Mouse (Mus musculus): ENCODE data around the gene Clnk.

DNA sequence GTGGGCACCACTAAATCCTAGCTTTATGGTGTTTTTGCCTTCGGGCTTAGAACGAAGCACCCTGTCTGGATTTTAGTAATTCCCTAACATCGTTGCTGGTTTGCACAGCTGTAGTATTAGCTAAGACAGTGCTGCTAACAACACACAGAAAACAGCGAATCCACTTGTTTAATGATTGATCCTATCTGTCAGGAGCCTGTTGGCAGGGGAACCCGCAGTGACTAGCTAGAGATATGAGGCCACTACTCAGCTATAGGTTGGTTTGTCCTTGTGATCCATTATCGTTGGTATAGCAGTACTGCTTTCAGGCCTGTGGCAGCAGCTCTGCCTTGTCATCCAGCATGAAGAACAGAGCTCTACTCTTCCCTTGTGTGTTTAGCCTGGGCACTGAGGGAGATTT, 183.8 kb downstream of the Clnk start:
- TF ChIP-seq CTCF (IDR thresholded peaks at IDR 0.05; ENCODE audit: borderline replicate concordance, insufficient read depth, low read length) (no peak), POLR2A (IDR thresholded peaks at IDR 0.05; ENCODE audit: low read depth, low read length) (no peak)

Measured in embryonic fibroblast, embryonic 13.5 days (primary cell).